Mouse (Mus musculus) thymus, adult 2 months (tissue): ENCODE measurements around the gene Cntn5.

ENCODE experiments used
- CTCF ChIP-seq: fragments of 200-500 bp; IDR thresholded peaks from 2 replicates; pipeline ENCODE4 v1.5.1; 2012; ENCODE audit warnings: mild to moderate bottlenecking, control low read depth, low read length, moderate library complexity, borderline replicate concordance; ENCODE audit not compliant: control insufficient read depth, poor library complexity, insufficient read depth; ENCODE audit errors: extremely low read depth
- POLR2A ChIP-seq: fragments of 200-500 bp; IDR thresholded peaks from 2 replicates; pipeline ENCODE4 v1.6.1; 2012; ENCODE audit warnings: mild to moderate bottlenecking, low read length, control low read depth, moderate library complexity; ENCODE audit not compliant: control insufficient read depth, poor library complexity, insufficient read depth; ENCODE audit errors: extremely low read depth

GRCm38 (mm10) chr9:10071271-10071670 is 833.3 kb downstream of the Cntn5 start:
- TF ChIP-seq POLR2A (no peak), CTCF (no peak)
